Mouse (Mus musculus) ES-Bruce4 (cell line): ENCODE data around the gene Ldlrap1. TPM values are rescaled to one million over a fixed set of nuclear protein-coding genes. Genes with fewer than 3 reads are reported as not detected.

Experiments
- H3K27ac ChIP-seq: 2 replicates; pipeline ENCODE4 v1.5.1; 2012; ENCODE audit warnings: low read length, inconsistent platforms; ENCODE audit not compliant: insufficient read depth
- H3K27me3 ChIP-seq: 2 replicates; pipeline ENCODE4 v1.6.1; 2012; ENCODE audit warnings: mild to moderate bottlenecking, low read length, inconsistent platforms; ENCODE audit not compliant: control insufficient read depth, poor library complexity, insufficient read depth, severe bottlenecking
- H3K36me3 ChIP-seq: 2 replicates; pipeline ENCODE4 v1.6.1; 2012; ENCODE audit warnings: inconsistent platforms, mild to moderate bottlenecking, low read length, moderate library complexity; ENCODE audit not compliant: control insufficient read depth, poor library complexity, insufficient read depth, severe bottlenecking
- H3K4me1 ChIP-seq: one replicate; pipeline ENCODE4 v1.8.1; 2011; ENCODE audit warnings: low read length; ENCODE audit not compliant: control insufficient read depth, insufficient read depth
- H3K4me3 ChIP-seq: 2 replicates; pipeline ENCODE4 v1.5.1; 2011; ENCODE audit warnings: low read depth, mild to moderate bottlenecking, low read length
- H3K9ac ChIP-seq: 2 replicates; pipeline ENCODE4 v1.6.1; 2012; ENCODE audit warnings: low read depth, mild to moderate bottlenecking, inconsistent platforms; ENCODE audit not compliant: poor library complexity, severe bottlenecking
- H3K9me3 ChIP-seq: replicated peaks from 2 replicates; pipeline ENCODE4 v1.6.1; 2012; ENCODE audit warnings: mild to moderate bottlenecking, low read length, inconsistent platforms; ENCODE audit not compliant: control insufficient read depth, poor library complexity, insufficient read depth, severe bottlenecking
- CTCF ChIP-seq: IDR thresholded peaks from one replicate; pipeline ENCODE4 v1.8.1; 2011; ENCODE audit warnings: low read depth, low read length
- EP300 ChIP-seq: IDR thresholded peaks from 2 replicates; pipeline ENCODE4 v1.6.1; 2011; ENCODE audit warnings: low read depth, low read length; ENCODE audit not compliant: insufficient read depth
- POLR2A ChIP-seq: IDR thresholded peaks from one replicate; pipeline ENCODE4 v1.8.1; 2011; ENCODE audit warnings: low read length; ENCODE audit not compliant: insufficient read depth
- polyA plus RNA-seq: library from polyadenylated mRNA; stranded (reverse); fragments of >200 nt; gene quantifications from 2 replicates; pipeline ENCODE4 v1.2.4, GENCODE M21; 2011; ENCODE audit warnings: low read depth; ENCODE audit not compliant: missing spikeins, insufficient read depth, insufficient read length

The Ldlrap1 gene
- polyA plus RNA-seq, 1 experiment = 18.9 TPM

DNA sequence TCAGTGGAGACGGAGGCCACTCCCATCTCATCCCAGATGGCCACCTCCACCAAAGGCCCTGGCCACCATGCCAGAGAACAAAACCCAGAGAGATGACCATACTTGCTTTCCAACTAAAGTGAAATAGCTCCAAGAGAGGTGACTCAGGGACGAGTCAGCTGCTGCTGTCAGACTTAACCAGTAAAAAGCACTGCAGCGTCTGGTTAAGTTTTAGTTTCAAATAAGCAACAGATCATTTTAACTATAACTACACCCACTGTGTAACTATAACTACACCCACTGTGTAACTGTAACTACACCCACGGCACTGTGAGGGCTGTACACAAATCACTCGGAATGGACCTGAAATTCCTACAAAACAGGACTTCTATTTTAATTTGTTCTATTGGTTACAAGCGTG lies 46.7 kb downstream of the Ldlrap1 start:
- no peaks in the 10 kb centered on the region for H3K9me3 ChIP-seq
- peaks cover 6% of the 10 kb centered on the region for H3K4me1 ChIP-seq
- H3K36me3 ChIP-seq = no peaks in the 10 kb centered on the region
- no peak overlapping the region for H3K4me3 ChIP-seq
- no peak overlapping the region for H3K27ac ChIP-seq
- no peak overlapping the region for H3K9ac ChIP-seq
- H3K27me3 ChIP-seq = no peaks in the 10 kb centered on the region
- no peak for TF ChIP-seq POLR2A
- no peak for TF ChIP-seq CTCF
- TF ChIP-seq EP300 = no peak

- Histone ChIP-seq H3K9ac (no peak overlapping the region), H3K27ac (no peak overlapping the region), H3K36me3 (no peaks in the 10 kb centered on the region), H3K4me1 (peaks cover 5% of the 10 kb centered on the region), H3K27me3 (no peaks in the 10 kb centered on the region), H3K9me3 (no peaks in the 10 kb centered on the region), H3K4me3 (no peak overlapping the region)
- TF ChIP-seq POLR2A (no peak), CTCF (no peak), EP300 (no peak)
Measured at GRCm38 (mm10) chr4:134720371-134720770, 47.5 kb downstream of the Ldlrap1 start.

- Histone ChIP-seq H3K36me3 (no peaks in the 10 kb centered on the region), H3K9ac (no peak overlapping the region), H3K27me3 (no peaks in the 10 kb centered on the region), H3K4me3 (no peak overlapping the region), H3K9me3 (no peaks in the 10 kb centered on the region), H3K4me1 (peaks cover 2% of the 10 kb centered on the region), H3K27ac (no peak overlapping the region)
- TF ChIP-seq CTCF (no peak), EP300 (no peak), POLR2A (no peak)
Measured at GRCm38 (mm10) chr4:134719489-134719888, 48.3 kb downstream of the Ldlrap1 start.

- Histone ChIP-seq H3K27ac (no peak overlapping the region), H3K9me3 (no peaks in the 10 kb centered on the region), H3K4me1 (no peaks in the 10 kb centered on the region), H3K27me3 (no peaks in the 10 kb centered on the region), H3K4me3 (no peak overlapping the region), H3K9ac (no peak overlapping the region), H3K36me3 (no peaks in the 10 kb centered on the region)
- TF ChIP-seq CTCF = peak; percentile 62
- no peak for TF ChIP-seq POLR2A
- no peak for TF ChIP-seq EP300
Measured at GRCm38 (mm10) chr4:134713937-134714336, 53.9 kb downstream of the Ldlrap1 start.

GRCm38 (mm10) chr4:134705311-134705710 lies 62.5 kb downstream of the Ldlrap1 start:
- peaks cover 7% of the 10 kb centered on the region for H3K27me3 ChIP-seq
- H3K27ac ChIP-seq = no peak overlapping the region

DNA sequence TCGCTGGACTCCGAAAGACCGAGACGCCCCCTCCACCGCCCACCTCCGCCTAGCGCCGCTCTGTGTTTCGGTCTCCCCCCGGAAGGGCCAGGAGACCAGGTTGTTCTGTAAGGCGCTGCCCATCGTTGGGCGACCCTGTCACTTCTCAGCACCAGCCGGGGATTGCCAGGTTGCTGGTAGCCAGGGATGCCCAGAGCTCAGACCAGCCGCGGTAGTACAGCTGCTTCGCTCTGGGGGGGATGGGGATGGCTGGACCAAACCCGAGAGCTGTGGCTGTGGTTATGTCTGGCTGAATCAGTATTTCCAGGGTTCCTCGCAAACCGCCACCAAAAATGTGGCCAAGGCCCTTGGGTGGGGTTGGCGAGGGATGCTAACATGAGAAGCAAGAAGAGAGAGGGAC lies 63.2 kb downstream of the Ldlrap1 start:
- TF ChIP-seq CTCF = no peak
- Histone ChIP-seq H3K27me3 (peaks cover 7% of the 10 kb centered on the region), H3K36me3 (no peaks in the 10 kb centered on the region), H3K4me3 (peak overlapping the region; percentile 90), H3K4me1 (no peaks in the 10 kb centered on the region), H3K9ac (peak overlapping the region; percentile 53), H3K9me3 (no peaks in the 10 kb centered on the region), H3K27ac (no peak overlapping the region)

More at GRCm38 (mm10) chr4:134705311-134705710, 62.5 kb downstream of the Ldlrap1 start:
- Histone ChIP-seq H3K9me3 (no peaks in the 10 kb centered on the region), H3K9ac (no peak overlapping the region), H3K36me3 (no peaks in the 10 kb centered on the region), H3K4me1 (no peaks in the 10 kb centered on the region), H3K4me3 (no peak overlapping the region)
- TF ChIP-seq EP300 (no peak), CTCF (no peak), POLR2A (no peak)
